Mouse (Mus musculus): ENCODE measurements around the gene D430041D05Rik.

GRCm38 (mm10) chr2:104147910-104148561 is 262.8 kb downstream of the D430041D05Rik start:
- TF ChIP-seq POLR2A (IDR thresholded peaks at IDR 0.05; ENCODE audit: extremely low read depth, insufficient read depth, low read length) (no peak), CTCF (IDR thresholded peaks at IDR 0.05; ENCODE audit: extremely low read depth, insufficient read depth, low read length) (no peak)
